Mouse (Mus musculus) heart, postnatal 0 days (tissue): Measurements from ENCODE around the gene Gdf11. TPM values are rescaled to one million over a fixed set of nuclear protein-coding genes. Genes with fewer than 3 reads are reported as not detected.

Source experiments
- ATAC-seq: fragments of 200-750 bp; cut with Nextera tagmentation; 2 replicates; pipeline ENCODE4 v1.8.0; 2017; ENCODE audit warnings: low read depth, moderate number of reproducible peaks, moderate library complexity; ENCODE audit not compliant: insufficient read depth
- DNase-seq: peaks from one replicate; pipeline ENCODE4 v3.0.0-alpha.2; 2016; ENCODE audit warnings: low spot score
- H3K27ac ChIP-seq: fragments of 300-500 bp; sonication (generic); 2 replicates; pipeline ENCODE4 v1.5.1; 2014; ENCODE audit warnings: low read depth, mild to moderate bottlenecking
- H3K27me3 ChIP-seq: fragments of 300-500 bp; sonication (generic); 2 replicates; pipeline ENCODE4 v1.6.1; 2014; ENCODE audit warnings: low read length, mixed read lengths; ENCODE audit not compliant: control insufficient read depth, insufficient read depth
- H3K36me3 ChIP-seq: fragments of 300-500 bp; sonication (generic); replicated peaks from 2 replicates; pipeline ENCODE4 v1.6.1; 2014; ENCODE audit warnings: low read length, mixed read lengths; ENCODE audit not compliant: control insufficient read depth, insufficient read depth
- H3K4me1 ChIP-seq: fragments of 300-500 bp; sonication (generic); 2 replicates; pipeline ENCODE4 v1.6.1; 2014; ENCODE audit warnings: antibody characterized with exemption; ENCODE audit not compliant: control insufficient read depth, insufficient read depth
- H3K4me2 ChIP-seq: fragments of 300-500 bp; sonication (generic); 2 replicates; pipeline ENCODE4 v1.6.1; 2014; ENCODE audit warnings: low read depth, mild to moderate bottlenecking, low read length, moderate library complexity
- H3K4me3 ChIP-seq: fragments of 300-500 bp; sonication (generic); 2 replicates; pipeline ENCODE4 v1.5.1; 2014; ENCODE audit warnings: low read depth, low read length
- H3K9ac ChIP-seq: fragments of 300-500 bp; sonication (generic); replicated peaks from 2 replicates; pipeline ENCODE4 v1.6.1; 2014; ENCODE audit warnings: low read depth, low read length, mixed read lengths
- H3K9me3 ChIP-seq: fragments of 300-500 bp; sonication (generic); replicated peaks from 2 replicates; pipeline ENCODE4 v1.6.1; 2016; ENCODE audit warnings: low read length; ENCODE audit not compliant: control insufficient read depth
- CTCF ChIP-seq: IDR thresholded peaks from 2 replicates; pipeline ENCODE4 v1.5.1; 2016; ENCODE audit warnings: antibody characterized with exemption, control low read depth, low read depth
- EP300 ChIP-seq: IDR thresholded peaks from 2 replicates; pipeline ENCODE4 v1.6.1; 2016; ENCODE audit warnings: antibody characterized with exemption, low read depth
- WGBS: fragments of 180-500 bp; shearing (Covaris S2); extraction: QIAGEN DNeasy Blood & Tissue Kit; methylation state at CpG from one replicate; pipeline ENCODE4 v1.1.7; 2014; 5-methylcytosine and 5-hydroxymethylcytosine counted together
- polyA plus RNA-seq: library from polyadenylated mRNA; unstranded; fragments of >200 nt; fragmentation: Nextera tagmentation; extraction: Ambion mirVana; gene quantifications from 2 replicates; pipeline ENCODE4 v1.2.1, GENCODE M21; 2015
- total RNA-seq: library from RNA; depleted of rRNA; stranded (reverse); fragments of >200 nt; gene quantifications from 2 replicates; pipeline ENCODE4 v1.2.3, GENCODE M21; 2014; ENCODE audit warnings: low replicate concordance

Gdf11 gene
- total and polyA plus RNA-seq, 2 experiments from 2014 or later = 1.5 to 1.6 TPM

GRCm38 (mm10) chr10:128878811-128879210 lies 12.7 kb downstream of the Gdf11 start:
- H3K4me1 ChIP-seq = no peaks in the 10 kb centered on the region
- DNase-seq = no peak
- no peak overlapping the region for H3K9ac ChIP-seq
- no peaks in the 10 kb centered on the region for H3K9me3 ChIP-seq
- no peaks in the 10 kb centered on the region for H3K27me3 ChIP-seq
- no peak overlapping the region for H3K4me2 ChIP-seq
- WGBS = 69% methylated on average over 2 of the region's 2 CpGs
- ATAC-seq = no peak
- H3K36me3 ChIP-seq = peaks cover 18% of the 10 kb centered on the region
- no peak overlapping the region for H3K4me3 ChIP-seq
- TF ChIP-seq CTCF (no peak), EP300 (no peak)
- H3K27ac ChIP-seq = no peak overlapping the region

DNA sequence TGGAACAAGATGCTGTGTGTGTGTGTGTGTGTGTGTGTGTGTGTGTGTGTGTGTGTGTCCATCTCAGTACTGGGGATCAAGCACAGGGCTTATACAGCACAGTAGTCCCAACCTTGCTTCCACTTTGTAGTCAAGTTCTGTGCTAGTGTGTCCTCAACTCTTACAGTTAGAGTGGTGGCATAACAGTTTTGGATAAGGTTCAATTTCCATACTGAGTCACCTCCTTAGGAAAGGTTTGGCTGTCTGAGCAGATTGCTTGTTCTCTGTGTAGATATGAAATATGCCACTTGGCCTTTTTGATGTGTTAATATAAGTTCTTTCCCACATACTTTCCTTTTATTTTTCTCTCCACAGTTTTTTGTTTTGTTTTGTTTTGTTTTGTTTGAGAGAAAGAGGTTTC lies 13.2 kb downstream of the Gdf11 start:
- H3K9ac ChIP-seq = no peak overlapping the region
- ATAC-seq = no peak
- peaks cover 24% of the 10 kb centered on the region for H3K36me3 ChIP-seq
- no peak for DNase-seq
- H3K4me1 ChIP-seq = no peaks in the 10 kb centered on the region
- no peak overlapping the region for H3K4me2 ChIP-seq
- no peaks in the 10 kb centered on the region for H3K9me3 ChIP-seq
- H3K27ac ChIP-seq = no peak overlapping the region
- TF ChIP-seq CTCF (no peak), EP300 (no peak)
- H3K27me3 ChIP-seq = no peaks in the 10 kb centered on the region
- H3K4me3 ChIP-seq = no peak overlapping the region

DNA sequence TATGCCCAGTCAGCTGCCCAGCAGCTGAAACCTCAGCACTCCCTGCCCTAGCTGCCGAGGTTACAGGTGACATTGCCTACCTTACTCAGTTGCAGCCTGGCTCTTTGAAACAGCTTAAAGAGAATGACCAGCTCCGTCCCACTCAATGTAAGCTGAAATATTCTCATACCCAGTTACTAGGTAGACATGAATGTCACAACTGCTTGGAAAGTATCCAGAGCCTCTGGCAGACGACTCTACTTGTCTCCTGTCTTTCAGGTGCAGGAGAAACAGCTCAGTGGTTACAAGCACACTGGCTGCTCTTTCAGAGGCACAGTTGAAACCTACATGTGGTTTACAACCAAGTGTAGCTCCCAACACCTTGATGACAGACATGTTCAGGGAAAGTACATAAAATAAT lies 21.2 kb downstream of the Gdf11 start:
- Histone ChIP-seq H3K27ac (no peak overlapping the region), H3K4me2 (no peak overlapping the region), H3K4me1 (no peaks in the 10 kb centered on the region), H3K4me3 (no peak overlapping the region), H3K36me3 (peaks cover 72% of the 10 kb centered on the region), H3K27me3 (no peaks in the 10 kb centered on the region), H3K9me3 (no peaks in the 10 kb centered on the region), H3K9ac (no peak overlapping the region)
- no peak for DNase-seq
- 69% methylated on average over 3 of the region's 3 CpGs for WGBS
- TF ChIP-seq EP300 (no peak), CTCF (no peak)
- ATAC-seq = no peak

DNA sequence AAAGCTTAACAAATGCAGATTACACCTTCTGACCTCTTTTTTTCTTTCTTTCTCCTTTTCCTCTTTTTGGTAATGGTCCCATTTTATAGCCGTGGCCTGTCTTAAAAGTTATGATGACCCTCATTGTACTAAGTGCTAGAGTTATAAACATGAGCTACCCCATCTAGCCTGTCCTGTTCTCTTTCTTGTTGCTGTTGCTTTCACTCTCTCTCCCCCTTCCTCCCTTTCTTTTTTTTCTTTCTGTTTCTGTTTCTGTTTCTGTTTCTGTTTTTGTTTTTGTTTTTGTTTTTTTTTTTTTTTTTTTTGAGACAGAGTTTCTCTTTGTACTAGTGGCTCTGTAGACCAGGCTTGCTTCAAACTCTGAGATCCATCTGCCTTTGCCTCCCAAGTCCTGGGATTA lies 25.0 kb downstream of the Gdf11 start:
- DNase-seq (no peak), ATAC-seq (no peak)
- Histone ChIP-seq H3K27ac (no peak overlapping the region), H3K36me3 (peaks cover 58% of the 10 kb centered on the region), H3K4me2 (no peak overlapping the region), H3K9ac (no peak overlapping the region), H3K9me3 (no peaks in the 10 kb centered on the region), H3K4me3 (no peak overlapping the region), H3K27me3 (no peaks in the 10 kb centered on the region), H3K4me1 (no peaks in the 10 kb centered on the region)
- 96% methylated on average over 1 of the region's 1 CpGs for WGBS
- TF ChIP-seq EP300 = no peak
- TF ChIP-seq CTCF = no peak

DNA sequence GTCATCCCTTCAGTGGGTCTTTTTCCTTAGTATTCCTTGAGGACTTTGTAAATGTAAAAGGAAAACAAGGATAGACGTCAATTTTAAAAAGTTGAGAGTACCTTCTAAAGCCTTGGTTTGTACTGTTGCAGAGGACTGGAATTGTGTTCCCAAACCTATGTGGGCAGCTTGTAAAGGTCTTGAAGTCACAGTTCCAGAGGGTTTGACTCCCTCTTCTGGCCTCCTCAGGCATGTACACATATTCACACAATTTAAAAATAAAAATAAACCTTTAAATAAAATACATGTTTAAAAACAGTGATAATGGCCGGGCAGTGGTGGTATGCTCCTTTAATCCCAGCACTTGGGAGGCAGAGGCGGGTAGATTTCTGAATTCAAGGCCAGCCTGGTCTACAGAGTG lies 25.5 kb downstream of the Gdf11 start:
- peaks cover 54% of the 10 kb centered on the region for H3K36me3 ChIP-seq
- TF ChIP-seq CTCF = peak; percentile 32; the same call in 1 of the 2 replicates
- TF ChIP-seq EP300 = no peak
- no peak for DNase-seq
- H3K9ac ChIP-seq = no peak overlapping the region
- H3K4me3 ChIP-seq = no peak overlapping the region
- no peak overlapping the region for H3K4me2 ChIP-seq
- H3K27ac ChIP-seq = no peak overlapping the region
- H3K27me3 ChIP-seq = no peaks in the 10 kb centered on the region
- H3K9me3 ChIP-seq = no peaks in the 10 kb centered on the region
- H3K4me1 ChIP-seq = no peaks in the 10 kb centered on the region
- WGBS = 72% methylated on average over 3 of the region's 3 CpGs
- no peak for ATAC-seq

DNA sequence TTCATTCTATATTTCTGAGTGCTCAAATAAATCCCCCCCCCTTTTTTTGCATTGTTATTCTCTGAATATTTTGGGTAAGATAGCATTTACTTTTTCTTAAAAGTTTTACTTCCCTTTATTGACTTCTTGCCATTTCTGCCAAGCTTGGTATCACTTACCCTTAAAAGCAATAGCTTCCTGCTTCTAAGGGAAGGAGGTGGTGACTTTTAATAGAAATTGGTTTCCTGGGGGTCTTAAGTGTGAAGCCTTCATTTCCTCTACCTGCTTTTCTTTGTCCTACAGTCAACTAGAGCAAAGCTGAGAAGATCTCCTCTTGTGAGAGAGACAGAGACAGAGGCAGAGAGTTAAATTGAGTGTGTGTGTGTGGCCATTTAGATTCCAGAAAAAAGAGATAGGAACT lies 30.3 kb downstream of the Gdf11 start:
- Histone ChIP-seq H3K4me1 (no peaks in the 10 kb centered on the region), H3K27me3 (no peaks in the 10 kb centered on the region), H3K36me3 (peaks cover 46% of the 10 kb centered on the region), H3K4me2 (no peak overlapping the region), H3K27ac (no peak overlapping the region), H3K9ac (no peak overlapping the region), H3K9me3 (no peaks in the 10 kb centered on the region), H3K4me3 (no peak overlapping the region)
- no peak for ATAC-seq
- TF ChIP-seq EP300 (no peak), CTCF (no peak)
- DNase-seq = no peak
